Mouse (Mus musculus) intestine, embryonic 14.5 days (tissue): Measurements from ENCODE around the gene Psmd13. TPM values are rescaled to one million over a fixed set of nuclear protein-coding genes. Genes with fewer than 3 reads are reported as not detected.

ENCODE experiments used
- ATAC-seq: fragments of 200-750 bp; cut with Nextera tagmentation; replicated peaks from 2 replicates; pipeline ENCODE4 v1.8.0; 2017; ENCODE audit warnings: low read depth, moderate number of reproducible peaks, moderate TSS enrichment, moderate library complexity; ENCODE audit not compliant: low FRiP score, low TSS enrichment
- DNase-seq: peaks from one replicate; pipeline ENCODE4 v3.0.0-alpha.2; 2018; ENCODE audit warnings: low spot score
- H3K27ac ChIP-seq: fragments of 300-500 bp; sonication (generic); 2 replicates; pipeline ENCODE4 v1.5.1; 2014; ENCODE audit warnings: low read depth, mild to moderate bottlenecking, control low read depth
- H3K27me3 ChIP-seq: fragments of 300-500 bp; sonication (generic); replicated peaks from 2 replicates; pipeline ENCODE4 v1.6.1; 2014; ENCODE audit warnings: low read length, control low read depth; ENCODE audit not compliant: control insufficient read depth, insufficient read depth
- H3K36me3 ChIP-seq: fragments of 300-500 bp; sonication (generic); 2 replicates; pipeline ENCODE4 v1.6.1; 2014; ENCODE audit warnings: low read length, control low read depth; ENCODE audit not compliant: control insufficient read depth, insufficient read depth
- H3K4me1 ChIP-seq: fragments of 300-500 bp; sonication (generic); replicated peaks from 2 replicates; pipeline ENCODE4 v1.6.1; 2014; ENCODE audit warnings: low read length, control low read depth, mixed read lengths; ENCODE audit not compliant: control insufficient read depth, insufficient read depth
- H3K4me2 ChIP-seq: fragments of 300-500 bp; sonication (generic); 2 replicates; pipeline ENCODE4 v1.6.1; 2014; ENCODE audit warnings: low read length
- H3K4me3 ChIP-seq: fragments of 300-500 bp; sonication (generic); 2 replicates; pipeline ENCODE4 v1.5.1; 2014; ENCODE audit warnings: low read depth, low read length, control low read depth, mixed read lengths
- H3K9ac ChIP-seq: fragments of 300-500 bp; sonication (generic); 2 replicates; pipeline ENCODE4 v1.6.1; 2014; ENCODE audit warnings: mild to moderate bottlenecking, low read length
- H3K9me3 ChIP-seq: fragments of 300-500 bp; sonication (generic); 2 replicates; pipeline ENCODE4 v1.6.1; 2016; ENCODE audit warnings: low read length, control low read depth; ENCODE audit not compliant: control insufficient read depth
- WGBS: fragments of 180-500 bp; shearing (Covaris S2); extraction: QIAGEN DNeasy Blood & Tissue Kit; methylation state at CpG from one replicate; pipeline ENCODE4 v1.1.7; 2014; 5-methylcytosine and 5-hydroxymethylcytosine counted together
- polyA plus RNA-seq: library from polyadenylated mRNA; unstranded; fragments of >200 nt; fragmentation: Nextera tagmentation; extraction: Ambion mirVana; gene quantifications from 2 replicates; pipeline ENCODE4 v1.2.1, GENCODE M21; 2014

Gene Psmd13
- polyA plus RNA-seq, 1 experiment from 2014 or later, result 151 TPM

DNA sequence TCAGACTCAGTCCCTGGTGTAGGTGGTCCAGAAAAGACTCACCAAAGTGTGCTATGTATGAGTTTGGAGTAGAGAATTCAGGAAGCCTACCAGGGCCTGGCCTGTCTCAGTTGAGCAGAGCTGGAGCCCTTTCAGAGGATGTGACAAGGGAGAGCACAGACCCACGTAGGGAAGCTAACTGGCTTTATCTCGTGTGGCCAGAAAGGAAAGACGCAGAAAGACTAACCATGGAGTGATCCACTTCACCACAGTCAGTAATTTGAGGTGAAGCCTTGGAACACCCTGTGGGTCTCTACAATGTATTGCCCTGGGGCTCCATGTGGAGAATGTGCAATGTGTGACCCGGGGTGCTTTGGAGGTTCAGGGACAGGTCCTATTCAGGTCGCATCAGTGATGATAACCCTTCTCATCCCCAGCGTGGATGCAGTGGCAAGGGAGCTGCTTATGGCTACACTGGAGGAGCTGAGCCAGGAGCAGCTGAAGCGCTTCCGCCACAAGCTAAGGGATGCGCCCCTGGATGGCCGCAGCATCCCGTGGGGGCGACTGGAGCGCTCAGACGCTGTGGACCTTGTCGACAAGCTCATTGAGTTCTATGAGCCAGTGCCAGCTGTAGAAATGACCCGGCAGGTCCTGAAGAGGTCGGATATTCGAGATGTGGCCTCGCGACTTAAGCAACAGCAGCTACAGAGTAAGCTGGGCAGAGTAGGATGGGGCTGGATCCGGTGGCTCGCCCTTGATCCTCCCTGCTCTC, 39.6 kb downstream of the Psmd13 start:
- DNase-seq, result no peak
- 35% methylated on average over 22 of the region's 22 CpGs for WGBS
- H3K4me3 ChIP-seq, result peak overlapping the region; percentile 31; the same call in 1 of the 2 replicates
- peaks cover 51% of the 10 kb centered on the region for H3K27me3 ChIP-seq
- no peak for ATAC-seq
- peak overlapping the region; percentile 59; the same call in 1 of the 2 replicates for H3K4me2 ChIP-seq
- H3K9me3 ChIP-seq, result no peaks in the 10 kb centered on the region
- H3K27ac ChIP-seq, result no peak overlapping the region
- peaks cover 3% of the 10 kb centered on the region for H3K4me1 ChIP-seq
- H3K36me3 ChIP-seq, result no peaks in the 10 kb centered on the region
- H3K9ac ChIP-seq, result no peak overlapping the region

DNA sequence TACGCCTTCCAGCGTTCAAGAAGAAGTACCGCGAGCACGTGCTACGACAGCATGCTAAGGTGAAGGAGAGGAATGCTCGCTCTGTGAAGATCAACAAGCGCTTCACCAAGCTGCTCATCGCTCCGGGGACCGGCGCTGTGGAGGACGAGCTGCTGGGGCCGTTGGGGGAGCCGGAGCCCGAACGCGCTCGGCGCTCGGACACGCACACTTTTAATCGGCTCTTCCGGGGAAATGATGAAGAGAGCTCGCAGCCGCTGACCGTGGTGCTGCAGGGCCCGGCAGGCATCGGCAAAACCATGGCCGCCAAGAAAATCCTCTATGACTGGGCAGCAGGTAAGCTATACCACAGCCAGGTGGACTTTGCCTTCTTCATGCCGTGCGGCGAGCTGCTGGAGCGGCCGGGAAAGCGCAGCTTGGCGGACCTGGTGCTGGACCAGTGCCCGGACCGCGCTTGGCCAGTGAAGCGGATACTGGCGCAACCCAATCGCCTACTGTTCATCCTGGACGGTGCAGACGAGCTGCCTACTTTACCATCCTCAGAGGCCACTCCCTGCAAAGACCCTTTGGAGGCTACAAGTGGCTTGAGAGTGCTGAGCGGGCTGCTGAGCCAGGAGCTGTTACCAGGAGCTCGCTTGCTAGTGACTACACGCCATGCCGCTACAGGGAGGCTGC, 40.8 kb downstream of the Psmd13 start:
- WGBS, result 1% methylated on average over 49 of the region's 49 CpGs
- no peak overlapping the region for H3K27ac ChIP-seq
- H3K4me3 ChIP-seq, result peak overlapping the region; percentile 31
- no peaks in the 10 kb centered on the region for H3K9me3 ChIP-seq
- peak overlapping the region; percentile 3; the same call in 1 of the 2 replicates for H3K9ac ChIP-seq
- no peaks in the 10 kb centered on the region for H3K36me3 ChIP-seq
- peak overlapping the region; percentile 59 for H3K4me2 ChIP-seq
- DNase-seq (peak; percentile 79), ATAC-seq (peak; percentile 44; the same call in 1 of the 2 replicates)
- H3K27me3 ChIP-seq, result peaks cover 51% of the 10 kb centered on the region
- peaks cover 3% of the 10 kb centered on the region for H3K4me1 ChIP-seq

DNA sequence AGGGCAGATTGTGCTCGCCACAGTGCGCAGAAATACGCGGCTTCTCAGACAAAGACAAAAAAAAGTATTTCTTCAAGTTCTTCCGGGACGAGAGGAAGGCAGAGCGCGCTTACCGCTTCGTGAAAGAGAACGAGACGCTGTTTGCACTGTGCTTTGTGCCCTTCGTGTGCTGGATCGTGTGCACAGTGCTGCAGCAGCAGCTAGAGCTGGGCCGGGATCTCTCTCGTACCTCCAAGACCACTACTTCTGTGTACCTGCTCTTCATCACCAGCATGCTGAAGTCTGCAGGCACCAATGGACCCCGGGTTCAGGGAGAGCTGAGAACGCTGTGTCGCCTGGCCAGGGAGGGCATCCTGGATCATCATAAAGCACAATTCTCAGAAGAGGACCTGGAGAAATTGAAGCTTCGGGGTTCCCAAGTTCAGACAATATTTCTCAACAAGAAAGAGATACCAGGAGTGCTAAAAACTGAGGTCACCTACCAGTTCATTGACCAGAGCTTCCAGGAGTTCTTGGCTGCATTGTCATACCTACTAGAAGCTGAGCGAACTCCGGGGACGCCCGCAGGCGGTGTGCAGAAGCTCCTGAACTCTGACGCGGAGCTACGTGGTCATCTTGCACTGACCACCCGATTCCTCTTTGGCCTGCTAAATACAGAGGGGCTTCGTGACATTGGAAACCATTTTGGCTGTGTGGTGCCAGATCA, 41.5 kb downstream of the Psmd13 start:
- H3K4me2 ChIP-seq, result peak overlapping the region; percentile 59
- H3K36me3 ChIP-seq, result no peaks in the 10 kb centered on the region
- ATAC-seq, result peak; percentile 31; the same call in 1 of the 2 replicates
- peaks cover 51% of the 10 kb centered on the region for H3K27me3 ChIP-seq
- WGBS, result 24% methylated on average over 30 of the region's 30 CpGs
- H3K9me3 ChIP-seq, result no peaks in the 10 kb centered on the region
- H3K4me1 ChIP-seq, result peaks cover 3% of the 10 kb centered on the region
- peak overlapping the region; percentile 3; the same call in 1 of the 2 replicates for H3K9ac ChIP-seq
- H3K27ac ChIP-seq, result no peak overlapping the region
- no peak for DNase-seq
- H3K4me3 ChIP-seq, result peak overlapping the region; percentile 31

DNA sequence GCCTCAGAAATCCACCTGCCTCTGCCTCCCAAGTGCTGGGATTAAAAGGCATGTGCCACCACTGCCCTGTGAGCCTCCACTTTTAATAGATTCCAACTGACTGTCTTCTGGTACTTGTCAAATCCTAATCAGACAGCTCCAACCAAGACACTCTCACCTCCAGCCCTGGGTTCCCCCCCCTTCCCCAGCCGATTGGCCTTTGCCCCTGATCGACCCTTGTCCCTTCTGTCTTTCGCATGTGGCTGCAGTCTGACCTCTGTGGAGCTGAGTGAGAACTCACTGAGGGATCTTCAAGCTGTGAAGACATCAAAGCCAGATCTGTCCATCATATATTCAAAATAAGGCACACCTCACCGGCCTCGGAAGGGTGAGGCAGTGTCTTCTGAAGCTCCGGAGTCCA, 45.4 kb downstream of the Psmd13 start:
- Histone ChIP-seq H3K4me2 (no peak overlapping the region), H3K27ac (no peak overlapping the region), H3K9me3 (no peaks in the 10 kb centered on the region), H3K36me3 (no peaks in the 10 kb centered on the region), H3K27me3 (peaks cover 22% of the 10 kb centered on the region), H3K4me3 (no peak overlapping the region), H3K9ac (no peak overlapping the region), H3K4me1 (peaks cover 2% of the 10 kb centered on the region; the same call in 1 of the 2 replicates)
- DNase-seq (no peak), ATAC-seq (no peak)
- WGBS, result 88% methylated on average over 6 of the region's 6 CpGs

DNA sequence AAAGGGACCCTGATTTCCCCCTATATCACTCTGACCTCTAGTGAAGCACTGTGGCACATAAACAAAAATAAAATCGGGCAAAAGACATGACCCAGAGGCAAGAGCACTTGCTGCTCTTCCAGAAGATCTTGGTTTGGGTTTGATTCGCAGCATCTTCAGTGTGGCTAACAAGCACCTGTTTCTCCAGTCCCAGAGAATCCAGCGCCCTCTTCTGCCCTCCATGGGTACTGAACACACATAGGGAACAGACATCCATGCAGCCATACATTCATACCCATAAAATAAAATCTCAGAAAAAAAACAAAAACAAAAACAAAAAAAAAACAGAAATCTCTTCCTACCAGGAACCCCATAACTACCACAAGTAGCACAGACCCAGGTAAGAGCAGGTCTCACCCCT, 56.7 kb downstream of the Psmd13 start:
- DNase-seq (no peak), ATAC-seq (no peak)
- no peaks in the 10 kb centered on the region for H3K9me3 ChIP-seq
- H3K4me1 ChIP-seq, result peaks cover 37% of the 10 kb centered on the region
- no peak overlapping the region for H3K4me3 ChIP-seq
- 51% methylated on average over 3 of the region's 3 CpGs for WGBS
- 0 out of 2 replicates have a peak, but pooled peaks cover 3% of the 10 kb centered on the region for H3K27me3 ChIP-seq
- no peak overlapping the region for H3K9ac ChIP-seq
- H3K36me3 ChIP-seq, result peaks cover 2% of the 10 kb centered on the region; the same call in 1 of the 2 replicates
- no peak overlapping the region for H3K4me2 ChIP-seq
- no peak overlapping the region for H3K27ac ChIP-seq

DNA sequence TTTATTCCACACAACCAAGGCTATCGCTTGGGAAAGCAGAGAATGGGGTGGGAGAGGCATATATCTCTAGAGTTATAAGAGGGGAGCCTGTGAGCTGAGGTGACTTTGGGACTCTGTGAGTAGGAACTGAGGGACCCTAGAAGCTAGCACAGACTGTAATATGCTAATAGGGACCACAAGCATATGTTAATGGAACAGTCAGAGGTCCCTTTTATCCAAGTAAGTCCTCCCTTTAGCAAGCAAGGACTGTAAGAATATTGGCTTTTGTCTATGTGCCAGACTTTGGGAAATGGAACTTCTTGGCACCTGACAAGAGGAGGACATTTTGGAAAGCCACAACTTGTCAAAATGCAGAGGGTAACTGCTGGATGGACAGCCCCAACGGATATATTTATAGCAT, 57.1 kb downstream of the Psmd13 start:
- Histone ChIP-seq H3K9ac (no peak overlapping the region), H3K27ac (peak overlapping the region; percentile 88; the same call in 1 of the 2 replicates), H3K4me3 (no peak overlapping the region), H3K27me3 (0 out of 2 replicates have a peak, but pooled peaks cover 3% of the 10 kb centered on the region), H3K4me2 (no peak overlapping the region), H3K9me3 (no peaks in the 10 kb centered on the region), H3K36me3 (peaks cover 3% of the 10 kb centered on the region; the same call in 1 of the 2 replicates), H3K4me1 (peaks cover 38% of the 10 kb centered on the region)
- ATAC-seq, result no peak
- DNase-seq, result no peak
- WGBS, result 36% methylated on average over 2 of the region's 2 CpGs

DNA sequence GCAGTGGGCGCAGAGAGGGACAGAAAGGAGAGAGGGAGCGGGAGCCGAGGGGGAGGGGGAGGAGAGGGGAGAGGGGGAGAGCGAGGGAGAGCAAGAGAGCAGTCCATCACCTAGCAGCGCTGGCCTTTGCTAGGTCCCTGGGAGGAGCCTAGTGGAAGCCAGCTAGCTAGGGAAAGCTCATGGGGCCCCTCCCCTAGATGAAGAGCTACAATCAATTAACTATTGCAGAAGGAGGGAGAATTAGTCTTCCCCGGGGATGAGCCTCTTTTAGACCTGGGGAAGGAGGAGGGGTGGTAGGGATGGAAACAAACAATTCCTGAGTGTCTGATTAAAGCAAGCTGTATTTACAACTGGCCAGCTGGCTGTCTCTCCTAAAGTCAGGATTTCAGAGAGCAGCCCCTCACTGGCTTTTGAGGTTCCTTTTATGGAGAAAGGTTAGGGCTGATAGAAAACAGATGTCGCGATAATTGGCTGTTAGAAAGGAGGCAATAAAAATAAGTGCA, 58.0 kb downstream of the Psmd13 start:
- 0 out of 2 replicates have a peak, but pooled peaks cover 3% of the 10 kb centered on the region for H3K27me3 ChIP-seq
- peak overlapping the region; percentile 88 for H3K27ac ChIP-seq
- DNase-seq (peak; percentile 71), ATAC-seq (peak; percentile 29; the same call in 1 of the 2 replicates)
- H3K9ac ChIP-seq, result no peak overlapping the region
- peaks cover 5% of the 10 kb centered on the region for H3K36me3 ChIP-seq
- H3K9me3 ChIP-seq, result no peaks in the 10 kb centered on the region
- WGBS, result 4% methylated on average over 8 of the region's 8 CpGs
- H3K4me2 ChIP-seq, result peak overlapping the region; percentile 41
- peaks cover 38% of the 10 kb centered on the region for H3K4me1 ChIP-seq
- no peak overlapping the region for H3K4me3 ChIP-seq
